Mouse (Mus musculus): ENCODE results near the gene Rad51d. TPM values are rescaled to one million over a fixed set of nuclear protein-coding genes. Genes with fewer than 3 reads are reported as not detected.
A peak's percentile ranks its signal among the peaks of the same experiment; 100 is the strongest.

Gene Rad51d
- total and polyA plus RNA-seq, 3 experiments: 15.0 to 35.5 (median 33.3) TPM

DNA sequence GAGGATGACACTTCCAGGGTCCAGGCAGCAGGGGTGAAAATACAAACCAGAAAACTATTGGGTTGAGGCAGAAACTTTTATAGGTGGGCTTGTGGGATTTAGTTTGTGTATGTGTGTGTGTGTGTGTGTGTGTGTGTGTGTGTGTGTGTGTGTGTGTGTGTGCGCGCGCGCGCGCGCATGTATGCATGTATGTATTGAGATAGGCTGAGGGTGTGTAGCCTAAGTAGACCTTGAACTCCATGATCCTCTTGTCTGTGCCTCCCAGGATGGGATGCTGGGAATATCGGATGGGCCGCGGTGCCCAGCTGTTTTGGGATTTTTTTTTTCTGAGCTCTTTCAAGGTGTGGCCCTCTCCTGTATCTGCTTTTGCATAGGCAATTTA is 18.2 kb upstream of the Rad51d start:
- H3K27ac ChIP-seq (ENCODE audit: insufficient read depth, low read depth): no peak overlapping the region

DNA sequence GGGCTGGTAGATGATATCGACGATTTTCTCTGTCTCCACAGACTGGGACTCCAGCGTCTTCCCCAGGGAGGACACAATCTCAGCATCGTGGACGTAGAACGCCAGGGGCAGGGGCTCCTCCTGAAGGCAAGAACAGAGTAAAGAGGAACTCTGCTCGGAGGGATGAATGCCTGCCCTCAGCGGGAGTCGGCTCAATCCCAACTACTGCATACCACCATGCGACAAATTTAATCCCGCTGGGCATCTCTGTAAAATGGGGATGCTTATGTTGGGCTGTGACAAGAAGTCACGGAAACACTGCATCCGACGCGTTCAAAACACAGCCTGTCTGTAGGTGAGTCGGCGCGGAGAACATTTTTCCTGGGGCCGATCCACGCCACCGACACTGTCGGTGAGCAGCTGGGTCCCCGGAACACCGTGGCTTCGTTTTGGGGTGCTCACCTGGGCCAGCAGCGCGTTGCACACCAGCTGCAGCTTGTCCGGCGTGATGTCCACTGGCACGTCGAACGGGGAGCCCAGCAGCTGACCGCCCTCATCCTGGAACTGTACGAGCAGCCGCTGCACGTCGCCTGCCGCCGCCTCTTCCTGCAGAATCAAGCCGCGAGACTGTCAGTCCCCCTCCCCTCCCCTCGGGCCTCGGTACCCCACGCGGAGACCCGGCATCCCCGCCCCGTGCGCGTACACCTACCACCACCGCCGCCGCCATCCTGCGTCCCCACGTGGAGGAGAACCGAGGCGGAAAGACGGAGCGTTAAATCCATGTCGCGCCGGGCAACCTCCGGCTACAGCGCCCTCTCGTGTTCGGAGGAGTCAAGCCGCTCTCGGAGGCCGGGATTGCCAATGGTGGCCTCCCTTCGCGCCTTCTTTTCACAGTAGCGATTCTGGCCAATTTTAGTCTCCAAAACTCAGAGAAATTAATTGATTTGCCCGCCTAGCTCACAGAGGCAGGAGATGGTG is 17.5 kb upstream of the Rad51d start, which contains the start of gene Nle1:
Gene Nle1 (minus strand): TSS at position 761 of the 957 bp plus-strand sequence.
- Histone ChIP-seq H3K9ac (ENCODE audit: insufficient read depth, low read depth) (peak within 1 kb of the TSS; percentile 69), H3K27me3 (replicated peaks) (peaks cover 18% of the 10 kb centered on the region), H3K4me1 (ENCODE audit: control insufficient read depth in 1 of 2, insufficient read depth in 2 of 2) (peaks cover 3 to 29% of the 10 kb centered on the region in 2 experiments; a peak in 2 of 4 replicates), H3K4me2 (ENCODE audit: insufficient read depth, low read depth, poor library complexity, severe bottlenecking) (peak within 1 kb of the TSS; percentile 85), H3K9me3 (replicated peaks; ENCODE audit: low read length) (no peaks in the 10 kb centered on the region), H3K36me3 (replicated peaks in 1 of 2; ENCODE audit: control insufficient read depth in 1 of 2, insufficient read depth in 1 of 2, low read length in 1 of 2) (peaks cover 37 to 44% of the 10 kb centered on the region in 2 experiments), H3K27ac (ENCODE audit: insufficient read depth, low read depth) (no peak within 1 kb of the TSS), H3K79me2 (replicated peaks; ENCODE audit: control insufficient read depth, extremely low read depth, insufficient read depth, poor library complexity, severe bottlenecking) (peaks cover 16% of the 10 kb centered on the region), H3K4me3 (replicated peaks in 1 of 3; ENCODE audit: low read depth in 2 of 3, low read length in 2 of 3, poor library complexity in 1 of 3) (peak within 1 kb of the TSS; percentile 81 to 90 (median 84))
- in situ Hi-C loops (cut with MboI; ENCODE audit: low pct_ligation_motif_present, low pct_unique_long_range_greater_than_20kb, low sequenced_read_pairs): loop anchor here (25.0 kb wide), 2 partner anchors 279 to 504 kb away; partner anchors contain the start of genes Rasl10b, Slfn3 and Slfn4
- dilution Hi-C loops (cut with MboI; ENCODE audit: extremely low pct_ligation_motif_present, extremely low pct_unique_long_range_greater_than_20kb, low sequenced_read_pairs): no loop called here
- peak; percentile 95 for DNase-seq (ENCODE audit: extremely low read depth)
- TF ChIP-seq NRF1 (IDR thresholded peaks at IDR 0.05; ENCODE audit: low read depth, low read length) (peak; percentile 57), ZMIZ1 (IDR thresholded peaks at IDR 0.05; ENCODE audit: low read depth, low read length) (no peak; the same call in 1 of the 2 replicates), ETS1 (conservative IDR thresholded peaks at IDR 0.05; ENCODE audit: low read depth, low read length) (0 out of 2 replicates have a peak, but pooled peaks have one; percentile 14), RAD21 (IDR thresholded peaks at IDR 0.05; ENCODE audit: low read depth, low read length) (no peak), CHD2 (IDR thresholded peaks at IDR 0.05; ENCODE audit: low read length) (peak; percentile 41), POLR2A (IDR thresholded peaks at IDR 0.05; ENCODE audit: low read depth, low read length) (peak; percentile 92), JUND (conservative IDR thresholded peaks at IDR 0.05; ENCODE audit: low read depth, low read length) (no peak), POLR2AphosphoS2 (IDR thresholded peaks at IDR 0.05; ENCODE audit: low read depth, low read length) (peak; percentile 34; the same call in 1 of the 2 replicates), ZC3H11A (IDR thresholded peaks at IDR 0.05; ENCODE audit: low read depth, low read length) (no peak), JUN (IDR thresholded peaks at IDR 0.05; ENCODE audit: insufficient read depth, low read depth, low read length) (no peak), MAX (IDR thresholded peaks at IDR 0.05; ENCODE audit: low read length) (peak; percentile 98), TBP (conservative IDR thresholded peaks at IDR 0.05; ENCODE audit: low read depth, low read length) (peak; percentile 94), SMC3 (IDR thresholded peaks at IDR 0.05; ENCODE audit: low read depth, low read length) (peak; percentile 49), EP300 (IDR thresholded peaks at IDR 0.05; ENCODE audit: low read length) (no peak), ZKSCAN1 (IDR thresholded peaks at IDR 0.05; ENCODE audit: borderline replicate concordance, low read depth, low read length) (no peak), IRF4 (IDR thresholded peaks at IDR 0.05; ENCODE audit: low read depth, low read length) (peak; percentile 72), CHD1 (IDR thresholded peaks at IDR 0.05; ENCODE audit: low read depth, low read length) (no peak), NELFE (IDR thresholded peaks at IDR 0.05; ENCODE audit: low read depth, low read length) (peak; percentile 88), PAX5 (IDR thresholded peaks at IDR 0.05; ENCODE audit: low read length) (no peak), USF1 (IDR thresholded peaks at IDR 0.05; ENCODE audit: low read depth, low read length) (peak; percentile 73), E2F4 (IDR thresholded peaks at IDR 0.05; ENCODE audit: insufficient replicate concordance, low read depth, low read length) (no peak), MAFK (IDR thresholded peaks at IDR 0.05; ENCODE audit: insufficient replicate concordance, low read length) (no peak), USF2 (conservative IDR thresholded peaks at IDR 0.05; ENCODE audit: low read depth, low read length) (no peak), MEF2A (IDR thresholded peaks at IDR 0.05; ENCODE audit: borderline replicate concordance, low read depth, low read length) (peak; percentile 78; the same call in 1 of the 2 replicates), SIN3A (IDR thresholded peaks at IDR 0.05; ENCODE audit: low read length) (peak; percentile 96), HCFC1 (IDR thresholded peaks at IDR 0.05; ENCODE audit: low read depth, low read length) (peak; percentile 86)

More for the DNA sequence above, 18.2 kb upstream of the Rad51d start:
- Histone ChIP-seq H3K9ac (ENCODE audit: insufficient read depth, low read depth) (peak overlapping the region; percentile 53; the same call in 1 of the 2 replicates), H3K4me3 (replicated peaks in 1 of 3; ENCODE audit: low read depth in 2 of 3, low read length in 2 of 3, poor library complexity in 1 of 3) (peak overlapping the region in 2 of 3 experiments; percentile 31 to 84), H3K4me1 (ENCODE audit: control insufficient read depth in 1 of 2, insufficient read depth in 2 of 2) (peaks cover 3 to 29% of the 10 kb centered on the region in 2 experiments; a peak in 2 of 4 replicates), H3K79me2 (replicated peaks; ENCODE audit: control insufficient read depth, extremely low read depth, insufficient read depth, poor library complexity, severe bottlenecking) (peaks cover 16% of the 10 kb centered on the region), H3K4me2 (ENCODE audit: insufficient read depth, low read depth, poor library complexity, severe bottlenecking) (peak overlapping the region; percentile 65), H3K36me3 (replicated peaks in 1 of 2; ENCODE audit: control insufficient read depth in 1 of 2, insufficient read depth in 1 of 2, low read length in 1 of 2) (peaks cover 30 to 37% of the 10 kb centered on the region in 2 experiments), H3K27me3 (replicated peaks) (peaks cover 25% of the 10 kb centered on the region), H3K9me3 (replicated peaks; ENCODE audit: low read length) (no peaks in the 10 kb centered on the region)
- no peak for TF ChIP-seq JUND (conservative IDR thresholded peaks at IDR 0.05; ENCODE audit: low read depth, low read length)
- TF ChIP-seq MYC (IDR thresholded peaks at IDR 0.05; ENCODE audit: low read depth, low read length): no peak
- TF ChIP-seq MXI1 (IDR thresholded peaks at IDR 0.05; ENCODE audit: low read depth, low read length): no peak
- no peak for TF ChIP-seq EP300 (IDR thresholded peaks at IDR 0.05; ENCODE audit: low read length)
- TF ChIP-seq E2F4 (IDR thresholded peaks at IDR 0.05; ENCODE audit: insufficient replicate concordance, low read depth, low read length): no peak
- TF ChIP-seq GABPA (IDR thresholded peaks at IDR 0.05; ENCODE audit: insufficient replicate concordance, low read depth, low read length): no peak
- TF ChIP-seq CHD1 (IDR thresholded peaks at IDR 0.05; ENCODE audit: low read depth, low read length): no peak
- TF ChIP-seq USF1 (IDR thresholded peaks at IDR 0.05; ENCODE audit: low read depth, low read length): no peak
- TF ChIP-seq UBTF (IDR thresholded peaks at IDR 0.05; ENCODE audit: low read depth, low read length): no peak
- no peak for TF ChIP-seq MAX (IDR thresholded peaks at IDR 0.05; ENCODE audit: low read length)
- no peak for TF ChIP-seq MAZ (IDR thresholded peaks at IDR 0.05; ENCODE audit: low read depth, low read length)
- TF ChIP-seq ZMIZ1 (IDR thresholded peaks at IDR 0.05; ENCODE audit: low read depth, low read length): no peak
- in situ Hi-C loops (cut with MboI; ENCODE audit: low pct_ligation_motif_present, low pct_unique_long_range_greater_than_20kb, low sequenced_read_pairs) (loop anchor here (25.0 kb wide), 2 partner anchors 279 to 504 kb away; partner anchors contain the start of genes Rasl10b, Slfn3 and Slfn4), dilution Hi-C loops (cut with MboI; ENCODE audit: extremely low pct_ligation_motif_present, extremely low pct_unique_long_range_greater_than_20kb, low sequenced_read_pairs) (no loop called here)
- no peak for DNase-seq (ENCODE audit: extremely low read depth)

Data from CH12.LX (cell line).